Mouse (Mus musculus) kidney, postnatal 14 days (tissue): Measurements from ENCODE around the gene Coch.
"Not testable (repeated sequence)": the region's sequence is repeated elsewhere in the genome, so short reads cannot be mapped to it uniquely, and the experiment has no call there.

ENCODE experiments used
- DNase-seq: peaks from one replicate; pipeline ENCODE4 v3.0.0; 2022; ENCODE audit warnings: mixed read lengths

Coch gene

DNA sequence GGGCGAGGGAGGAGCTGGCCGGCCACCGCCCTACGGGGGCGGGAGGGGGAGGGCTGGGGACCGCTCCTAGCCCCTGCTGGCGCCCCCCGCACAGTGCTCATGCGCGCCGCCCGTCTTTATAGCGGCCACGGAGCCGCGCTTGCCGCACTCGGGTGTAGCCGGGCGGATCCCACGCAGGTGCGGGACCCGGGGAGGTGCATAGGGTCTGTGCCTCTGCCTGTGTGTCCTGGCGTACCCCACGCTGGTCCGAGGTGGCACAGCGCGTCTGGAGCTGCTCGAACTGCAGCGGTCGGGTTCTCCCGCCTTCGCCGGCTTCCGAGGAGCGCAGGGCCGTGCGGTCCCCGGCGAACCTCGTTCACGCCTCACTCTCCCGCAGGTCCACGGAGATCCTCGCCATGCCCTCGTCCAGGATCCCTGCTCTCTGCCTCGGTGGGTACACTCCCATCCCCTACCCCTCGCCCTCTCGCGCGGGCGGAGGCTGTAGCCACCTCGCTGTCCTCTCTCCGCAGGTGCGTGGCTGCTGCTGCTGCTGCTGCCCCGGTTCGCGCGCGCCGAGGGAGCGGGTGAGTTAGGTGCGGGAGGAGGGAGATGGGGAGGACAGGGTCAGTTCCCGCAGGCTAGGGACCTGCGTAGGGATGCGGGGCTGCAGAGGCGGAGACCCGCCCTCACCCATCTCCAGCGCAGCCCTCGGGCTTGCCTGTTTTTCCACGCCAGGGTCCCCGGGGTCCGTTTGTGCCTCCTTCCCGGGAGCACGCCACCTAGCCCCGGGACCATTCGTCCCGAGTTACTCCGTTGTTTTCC lies at the start of gene Coch:
TSS of gene Coch (plus strand) at position 113 of the 801 bp plus-strand sequence.
- peak; percentile 35 for DNase-seq

GRCm38 (mm10) chr12:51543402-51543960 lies 49.7 kb upstream of the Coch start:
- DNase-seq = no peak

- no peak for DNase-seq
Measured at GRCm38 (mm10) chr12:51555041-51555440, 38.1 kb upstream of the Coch start.

GRCm38 (mm10) chr12:51561416-51561815 lies 31.7 kb upstream of the Coch start:
- no peak for DNase-seq

DNA sequence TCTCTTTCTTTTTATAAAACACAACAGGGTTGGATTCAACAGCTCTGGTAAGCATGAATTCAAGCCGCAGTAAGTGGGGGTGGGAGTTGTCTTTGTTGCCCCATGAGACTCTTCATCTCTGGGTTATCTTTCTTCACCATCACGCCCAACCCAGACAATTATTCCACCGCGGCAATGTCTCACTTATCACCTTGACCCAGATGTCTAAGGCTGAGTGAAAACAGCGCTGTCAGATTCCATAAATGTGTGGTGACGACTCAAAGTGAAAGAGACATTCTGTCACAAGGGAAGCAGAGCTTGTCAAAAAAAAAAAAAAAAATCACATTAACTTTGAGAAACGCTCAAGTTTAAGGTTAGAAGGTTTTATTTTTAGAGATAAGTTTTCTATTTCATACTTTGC lies 25.9 kb upstream of the Coch start:
- DNase-seq = no peak

DNA sequence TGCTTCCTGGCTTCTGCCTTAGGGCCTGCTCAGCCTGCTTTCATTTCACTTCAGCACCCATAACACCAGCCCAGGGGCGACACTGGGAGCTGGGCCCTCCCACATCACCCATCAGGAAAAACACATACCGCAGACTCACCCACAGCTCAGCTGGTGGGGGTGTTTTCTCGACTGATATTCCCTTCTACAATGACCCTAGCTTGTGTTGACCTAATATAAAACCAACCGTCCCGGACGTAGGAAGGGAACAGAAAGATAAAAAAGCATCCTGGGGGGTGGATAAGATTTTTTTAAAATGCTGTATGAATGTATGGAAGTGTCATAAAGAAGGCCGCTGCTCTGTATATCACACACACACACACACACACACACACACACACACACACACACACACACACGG lies 23.7 kb upstream of the Coch start:
- DNase-seq = no peak

DNA sequence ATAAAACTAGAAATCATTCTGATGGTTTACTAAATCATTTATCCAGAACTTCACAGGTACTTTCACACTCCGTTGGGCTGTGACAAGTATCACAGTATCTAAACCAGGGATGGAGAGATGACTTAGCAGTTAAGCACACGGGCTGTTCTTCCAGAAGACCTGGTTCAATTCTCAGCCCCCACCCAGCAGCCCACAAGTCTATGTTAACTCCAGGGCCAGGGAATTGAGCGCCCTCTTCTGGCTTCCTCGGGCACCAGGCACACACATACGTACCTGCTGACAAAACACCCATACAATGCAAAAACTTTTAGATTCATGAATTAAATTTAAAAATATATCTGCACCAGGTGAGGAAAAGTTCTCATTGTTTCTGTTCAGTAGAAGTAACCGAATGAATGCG lies 23.2 kb upstream of the Coch start:
- DNase-seq = no peak

- no peak for DNase-seq
Measured at GRCm38 (mm10) chr12:51572651-51573050, 20.5 kb upstream of the Coch start.

DNA sequence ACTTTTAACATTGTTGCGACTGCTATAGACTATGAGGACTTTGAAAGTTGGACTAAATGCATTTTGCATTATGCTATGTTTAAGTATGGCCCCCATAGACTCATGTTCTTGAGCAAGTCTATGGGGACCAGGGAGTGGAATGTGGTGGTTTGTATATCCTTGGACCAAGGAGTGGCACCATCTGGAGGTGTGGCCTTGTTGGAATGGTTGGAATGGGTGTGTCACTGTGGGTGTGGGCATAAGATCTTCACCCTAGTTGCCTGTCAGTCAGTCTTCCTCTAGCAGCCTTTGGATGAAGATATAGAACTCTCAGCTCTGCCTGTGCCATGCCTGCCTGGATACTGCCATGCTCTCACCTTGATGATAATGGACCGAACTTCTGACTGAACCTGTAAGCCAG lies 15.3 kb upstream of the Coch start:
- not testable (repeated sequence) for DNase-seq

GRCm38 (mm10) chr12:51589263-51589662 lies 3.9 kb upstream of the Coch start:
- no peak for DNase-seq

- DNase-seq = no peak
Measured at GRCm38 (mm10) chr12:51591921-51592320, 1.2 kb upstream of the Coch start.

GRCm38 (mm10) chr12:51592888-51593228 lies 283 bp upstream of the Coch start:
- no peak for DNase-seq

GRCm38 (mm10) chr12:51594030-51594470 lies 909 bp downstream of the Coch start:
- no peak for DNase-seq

DNA sequence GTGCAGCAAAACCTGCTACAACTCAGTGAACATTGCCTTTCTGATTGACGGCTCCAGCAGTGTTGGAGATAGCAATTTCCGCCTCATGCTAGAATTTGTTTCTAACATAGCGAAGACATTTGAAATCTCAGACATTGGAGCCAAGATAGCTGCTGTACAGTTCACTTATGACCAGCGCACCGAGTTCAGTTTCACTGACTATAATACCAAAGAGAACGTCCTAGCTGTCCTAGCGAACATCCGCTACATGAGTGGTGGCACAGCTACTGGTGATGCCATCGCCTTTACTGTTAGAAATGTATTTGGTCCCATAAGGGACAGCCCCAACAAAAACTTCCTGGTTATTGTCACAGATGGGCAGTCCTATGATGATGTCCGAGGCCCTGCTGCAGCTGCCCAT lies 10.2 kb downstream of the Coch start:
- DNase-seq = no peak

- no peak for DNase-seq
Measured at GRCm38 (mm10) chr12:51606138-51606537, 13.0 kb downstream of the Coch start.

- no peak for DNase-seq
Measured at GRCm38 (mm10) chr12:51612361-51612760, 19.2 kb downstream of the Coch start.

GRCm38 (mm10) chr12:51620572-51620971 lies 27.4 kb downstream of the Coch start:
- no peak for DNase-seq

DNA sequence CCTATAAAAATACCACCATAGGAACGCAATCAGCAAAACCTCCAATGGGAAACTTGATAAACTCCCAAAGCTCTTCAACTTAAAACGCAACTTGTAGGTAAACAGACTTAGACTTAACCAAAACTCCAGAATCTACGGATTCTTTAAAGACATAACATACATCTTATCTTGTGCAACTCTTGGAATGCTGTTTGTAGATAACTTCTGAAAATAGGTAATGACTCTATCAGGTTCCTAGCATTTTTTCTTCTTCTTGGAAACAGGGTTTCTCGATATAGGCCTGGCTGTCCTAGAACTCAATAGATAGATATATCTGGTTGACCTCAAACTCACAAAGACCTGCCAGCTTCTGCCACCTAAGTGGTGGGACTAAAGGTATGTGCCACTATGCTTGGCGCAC lies 28.0 kb downstream of the Coch start:
- DNase-seq = no peak

DNA sequence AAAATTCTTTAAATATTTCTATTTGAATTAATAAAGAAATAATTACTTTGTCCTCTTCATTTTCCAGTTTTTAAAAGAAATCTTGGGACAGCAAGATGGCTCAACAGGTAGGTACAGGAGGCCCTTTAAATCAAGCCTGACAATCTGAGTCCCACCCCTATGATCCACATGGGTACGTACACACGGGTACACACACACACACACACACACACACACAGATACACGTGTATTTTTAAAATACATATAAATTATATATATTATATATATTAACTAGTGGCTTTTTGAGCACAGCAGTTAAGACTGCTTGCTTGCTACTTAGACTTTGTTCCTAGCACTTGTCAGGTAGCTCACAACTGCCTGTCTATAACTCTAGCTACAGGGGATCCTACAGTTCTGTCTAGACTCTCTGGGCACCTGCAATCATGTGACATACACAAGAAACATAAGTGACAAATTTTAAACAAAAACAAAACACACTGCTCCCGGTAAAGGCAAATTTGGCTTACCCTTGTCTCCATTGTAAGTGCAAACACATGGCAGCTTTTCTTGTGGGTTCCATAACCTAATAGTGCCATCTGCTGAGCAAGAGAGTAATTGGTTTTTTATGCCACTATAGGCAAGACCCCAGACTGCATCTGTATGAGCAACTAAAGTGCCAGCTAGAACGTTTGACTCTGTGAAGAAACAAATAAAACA lies 29.7 kb downstream of the Coch start:
- DNase-seq = no peak

- DNase-seq = no peak
Measured at GRCm38 (mm10) chr12:51623366-51623694, 30.2 kb downstream of the Coch start.

DNA sequence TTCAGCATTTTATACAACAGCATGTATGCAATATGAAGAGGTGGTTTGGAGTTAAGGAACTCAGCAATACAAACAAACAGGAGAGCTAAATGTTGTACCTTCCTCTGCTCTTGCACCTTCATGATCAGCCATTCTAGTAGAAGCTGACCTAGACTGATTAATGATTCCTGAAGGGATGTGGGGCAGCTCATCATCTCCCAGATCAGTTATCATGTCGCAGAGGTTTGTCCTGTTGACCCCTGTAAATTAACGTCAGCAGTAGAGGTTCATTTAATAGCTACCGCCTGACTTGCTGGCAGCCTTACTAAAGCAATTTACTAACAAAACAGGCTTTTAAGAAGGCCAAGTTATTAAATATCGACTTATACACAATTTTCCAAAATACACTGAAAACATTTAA lies 40.3 kb downstream of the Coch start:
- DNase-seq = peak; percentile 24

- no peak for DNase-seq
Measured at GRCm38 (mm10) chr12:51636260-51636659, 43.1 kb downstream of the Coch start.

- no peak for DNase-seq
Measured at GRCm38 (mm10) chr12:51636689-51637470, 43.7 kb downstream of the Coch start.
